Mouse (Mus musculus) CD8-positive naive resting alpha-beta T cell, adult 57 days (primary cell): ENCODE measurements around the gene Mymx. TPM values are rescaled to one million over a fixed set of nuclear protein-coding genes. Genes with fewer than 3 reads are reported as not detected.

Experiments
- total RNA-seq: library from RNA; stranded (reverse); gene quantifications from one replicate; pipeline ENCODE4 v1.2.4, GENCODE M21; 2023

Gene Mymx
- not detected for total RNA-seq

DNA sequence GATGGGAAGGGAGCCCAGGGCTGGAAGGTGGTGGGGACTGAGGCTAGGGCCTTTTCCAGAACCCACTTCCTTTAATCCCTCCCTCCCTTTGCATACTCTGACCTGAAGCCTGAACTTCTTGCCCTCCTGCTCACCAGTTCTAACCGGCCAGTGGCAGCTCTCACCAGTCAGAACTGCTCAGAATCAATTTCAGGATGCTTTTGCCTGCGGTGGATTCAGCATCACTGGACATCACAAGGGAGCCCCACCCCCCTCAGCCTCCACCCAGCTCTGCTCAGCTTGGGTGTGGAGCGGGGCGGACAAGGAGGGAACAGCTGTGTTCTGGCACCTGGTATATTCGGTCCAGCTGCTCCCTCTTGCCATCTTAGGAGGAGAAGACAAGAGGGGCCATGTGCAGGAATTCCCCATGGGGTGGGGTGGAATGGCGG is at the start of gene Mymx:
Gene Mymx (minus strand): TSS at position 226 of the 428 bp plus-strand sequence.

DNA sequence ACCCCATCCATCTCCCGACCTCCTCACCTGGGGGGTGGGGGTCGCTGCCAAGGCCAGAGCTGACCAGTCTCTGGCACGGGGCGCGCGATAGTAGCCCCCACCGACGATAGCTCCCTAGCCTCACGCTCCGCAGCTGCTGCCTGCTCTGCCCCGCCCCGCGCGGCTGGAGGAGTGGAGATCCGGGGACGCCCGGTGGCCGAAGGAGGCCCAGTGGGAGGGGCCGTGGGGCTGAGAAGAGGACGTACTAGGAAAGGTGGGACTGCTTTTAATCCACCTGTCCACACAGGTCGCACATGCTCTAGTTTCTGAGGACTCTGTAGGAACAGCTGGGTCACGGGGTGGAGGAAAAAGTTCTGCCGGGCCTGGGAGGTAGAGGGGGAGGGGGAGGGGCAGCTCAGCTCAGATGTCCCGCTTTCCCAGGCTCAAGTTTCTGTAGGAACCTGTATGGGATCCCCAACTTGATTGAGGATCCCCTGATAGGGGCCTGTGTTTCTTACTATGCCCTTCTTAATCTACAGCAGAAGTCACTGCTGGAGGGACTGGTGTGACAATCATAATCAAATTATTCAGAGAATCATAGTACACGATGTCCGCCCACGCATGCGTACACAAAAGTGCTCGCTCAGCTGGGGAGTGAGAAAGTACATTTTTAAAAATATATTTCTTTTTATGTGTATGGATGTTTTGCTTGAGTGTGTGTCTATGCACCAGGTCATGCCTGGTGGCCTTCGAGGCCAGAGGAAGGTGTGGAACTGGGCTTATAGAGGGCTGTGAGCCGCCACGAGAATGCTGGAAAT is 2.3 kb downstream of the Mymx start, which contains the start of gene Slc29a1:
Gene Slc29a1 (minus strand): TSS at position 161 of the 797 bp plus-strand sequence.

DNA sequence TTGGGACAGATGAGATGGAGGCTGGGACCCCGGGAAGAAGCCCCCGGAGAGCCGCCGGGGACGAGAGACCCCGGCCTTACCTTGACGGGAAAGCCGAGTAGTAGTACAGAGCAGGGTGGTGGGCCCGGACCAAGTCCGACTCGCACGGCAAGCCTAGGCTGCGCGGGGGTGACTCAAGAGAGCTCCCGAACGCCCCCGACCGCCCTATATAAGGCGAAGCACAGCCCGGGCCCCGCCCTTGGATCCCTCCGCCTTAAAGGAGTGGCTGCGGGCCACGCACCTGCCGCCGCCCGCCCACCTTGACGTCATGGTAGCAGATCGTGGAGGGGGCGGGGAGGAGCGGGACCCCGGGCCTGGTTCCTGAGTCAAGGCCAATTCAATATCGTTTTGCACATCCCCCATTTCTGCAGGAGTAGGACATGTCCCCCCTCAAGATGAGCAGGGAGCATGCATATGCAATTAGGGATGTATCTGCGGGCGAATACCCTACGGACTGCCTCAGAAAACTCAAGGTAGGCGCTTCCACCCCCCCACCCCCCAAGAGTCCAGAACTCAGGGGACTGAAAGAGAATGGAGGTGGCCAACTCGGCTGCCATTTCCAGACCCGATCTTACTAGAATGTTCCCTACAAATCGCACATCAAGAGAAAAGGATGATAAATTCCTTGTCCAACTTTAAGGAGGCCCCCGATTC is 28.7 kb downstream of the Mymx start, which contains the start of gene Hsp90ab1:
Gene Hsp90ab1 (minus strand): TSS at position 185 of the 693 bp plus-strand sequence.

DNA sequence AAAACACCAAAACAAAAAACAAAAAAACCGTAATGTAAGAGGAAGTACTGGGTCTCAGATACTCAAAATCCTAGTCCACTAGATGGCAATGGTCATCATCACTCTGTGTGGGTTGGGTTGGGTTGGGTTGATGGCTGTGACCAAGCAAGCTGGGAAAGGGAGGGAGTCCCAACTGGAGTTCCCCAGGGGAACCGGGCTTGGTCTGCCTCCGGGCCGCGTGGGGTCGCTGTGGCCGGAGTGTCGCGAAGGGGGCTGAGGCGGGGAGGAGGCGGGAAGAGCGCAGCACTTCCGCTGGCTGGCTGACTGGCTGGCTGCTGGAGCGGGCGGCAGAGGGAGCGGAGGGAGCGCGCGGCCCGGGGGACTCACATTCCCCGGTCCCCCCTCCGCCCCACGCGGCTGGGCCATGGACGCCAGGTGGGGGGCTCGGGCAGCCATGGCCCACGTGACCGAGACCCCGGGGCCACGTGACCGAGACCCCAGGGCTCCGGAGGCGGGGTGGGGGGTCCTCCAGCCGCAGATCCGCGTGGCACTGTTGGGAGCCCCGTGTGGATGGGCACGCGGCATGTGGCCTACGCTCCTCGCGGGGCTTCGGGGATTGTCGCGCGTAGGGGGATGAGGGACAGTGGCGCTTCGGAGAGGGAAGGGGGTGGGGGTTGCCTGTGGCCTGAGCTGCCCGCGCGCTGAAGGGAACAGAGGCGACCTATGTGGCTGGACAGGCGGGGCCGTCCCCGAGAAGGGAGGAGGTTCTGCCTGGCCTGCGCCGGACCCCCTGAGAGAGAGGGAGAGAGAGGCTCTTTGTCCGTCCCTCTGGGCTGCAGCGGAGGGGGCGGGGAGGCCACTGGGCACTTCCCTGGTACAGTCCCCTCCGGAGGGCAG is 38.0 kb downstream of the Mymx start, which contains the start of gene Slc35b2:
Gene Slc35b2 (plus strand): TSS at position 220 of the 876 bp plus-strand sequence.

DNA sequence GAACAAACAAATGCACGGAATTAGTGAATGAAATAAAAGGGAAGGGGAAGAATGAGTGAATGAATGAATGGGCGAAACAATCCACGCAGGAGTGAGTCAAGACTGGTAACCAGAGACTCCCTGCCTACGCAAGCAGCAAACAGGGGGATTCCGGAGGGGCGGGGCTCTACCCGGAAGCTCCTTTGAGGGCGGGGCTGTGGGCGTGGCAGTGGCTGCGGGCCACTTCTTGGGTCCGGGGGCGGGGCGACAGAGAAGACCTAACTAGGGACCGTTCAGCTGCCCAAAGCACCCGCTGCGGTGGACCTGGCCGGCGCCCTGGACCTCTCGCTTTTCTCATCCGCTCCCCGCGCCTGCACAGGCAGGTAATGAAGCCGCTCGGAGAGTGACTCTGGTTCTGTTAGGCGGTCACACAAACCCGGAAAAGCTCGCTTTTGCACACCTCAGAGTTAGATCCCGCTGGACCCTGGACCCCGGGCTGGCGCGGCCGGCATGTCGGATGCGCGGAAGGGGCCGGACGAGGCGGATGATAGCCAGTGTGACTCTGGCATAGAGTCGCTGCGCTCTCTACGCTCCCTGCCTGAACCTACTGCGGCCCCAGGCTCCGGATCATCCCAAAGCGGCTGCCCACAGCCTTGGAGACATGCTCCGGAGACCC is 46.3 kb downstream of the Mymx start, which contains the start of gene Nfkbie:
Gene Nfkbie (plus strand): TSS at position 252 of the 655 bp plus-strand sequence.

Other genes with a start within 250 kb of the Mymx start
- 79.9 TPM for gene Cdc5l, start 168.4 kb downstream of the Mymx start, total RNA-seq
- gene Spats1, start 126.7 kb downstream of the Mymx start, total RNA-seq, result not detected
- gene Aars2, start 95.3 kb downstream of the Mymx start, total RNA-seq, result 18.4 TPM
- not detected for gene Tcte1, start 78.7 kb downstream of the Mymx start, total RNA-seq
- 0.12 TPM for gene Tmem151b, start 52.4 kb downstream of the Mymx start, total RNA-seq
- 30.1 TPM for gene Nfkbie, start 46.4 kb downstream of the Mymx start, total RNA-seq
- gene Slc35b2, start 38.2 kb downstream of the Mymx start, total RNA-seq, result 20.1 TPM
- gene Hsp90ab1, start 28.8 kb downstream of the Mymx start, total RNA-seq, result 1,065 TPM
- 33.8 TPM for gene Slc29a1, start 2.5 kb downstream of the Mymx start, total RNA-seq
- not detected for gene Capn11, start 57.2 kb upstream of the Mymx start, total RNA-seq
- 29.6 TPM for gene Mrpl14, start 84.2 kb upstream of the Mymx start, total RNA-seq
- gene Tmem63b, start 84.8 kb upstream of the Mymx start, total RNA-seq, result 28.9 TPM
- gene 1600014C23Rik, start 131.7 kb upstream of the Mymx start, total RNA-seq, result not detected